Mouse (Mus musculus) bone marrow, adult 2 months (tissue): ENCODE results near the gene Atp5g3.
"Not testable (repeated sequence)": the region's sequence is repeated elsewhere in the genome, so short reads cannot be mapped to it uniquely, and the experiment has no call there.

Experiments used
- CTCF ChIP-seq: fragments of 200-500 bp; IDR thresholded peaks from 2 replicates; pipeline ENCODE4 v1.5.1; 2011; ENCODE audit warnings: low read length, control low read depth; ENCODE audit not compliant: control insufficient read depth, insufficient read depth
- POLR2A ChIP-seq: fragments of 200-500 bp; IDR thresholded peaks from 2 replicates; pipeline ENCODE4 v1.6.1; 2011; ENCODE audit warnings: low read depth, mild to moderate bottlenecking, control low read depth, low read length, borderline replicate concordance; ENCODE audit not compliant: control insufficient read depth

DNA sequence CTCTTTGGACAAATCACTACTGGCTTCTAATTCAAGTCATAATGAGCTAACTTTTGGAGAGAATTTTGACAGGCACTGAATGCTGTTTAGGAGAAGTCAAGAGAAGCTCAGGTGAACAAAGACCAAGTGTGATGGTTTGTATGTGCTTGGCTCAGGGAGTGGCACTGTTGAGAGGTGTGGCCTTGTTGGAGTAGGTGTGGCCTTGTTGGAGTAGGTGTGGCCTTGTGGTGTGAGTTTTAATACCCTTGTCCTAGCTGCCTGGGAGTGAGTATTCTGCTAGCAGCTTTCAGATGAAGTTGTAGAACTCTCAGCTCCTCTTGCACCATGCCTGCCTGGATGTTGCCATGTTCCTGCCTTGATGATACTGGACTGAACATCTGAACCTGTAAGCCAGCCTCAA, 6.4 kb downstream of the Atp5g3 start:
- TF ChIP-seq POLR2A, CTCF: not testable (repeated sequence)
